Comparison of ENCODE assay signal across 8 mouse cellular contexts in genomic region chr19:57411375-57412196, GRCm38 (mm10). TPM values are rescaled to one million over a fixed set of nuclear protein-coding genes. Genes with fewer than 3 reads are reported as not detected.
DNase-seq lines count a peak whose midpoint lies in the region; TF ChIP-seq lines count a peak whose summit lies in the region.

No protein-coding gene starts in this region.

- H3K27ac ChIP-seq in left cerebral cortex, adult 2 months = peak overlapping the region; percentile 28; the same call in 1 of the 2 replicates

- intact Hi-C loops in gastrocnemius, postnatal 36 days (cut with DNase I) = no loop called here
- intact Hi-C loops in left cerebral cortex, adult 2 months (cut with DNase I) = no loop called here

- H3K4me3 ChIP-seq in left cerebral cortex, adult 2 months = no peak overlapping the region

- DNase-seq in T-cell, adult 2 months (ENCODE audit: low spot score) = peak; percentile 65
- DNase-seq in cerebellum, postnatal 4 days (ENCODE audit: low spot score in 2 of 2) = peak; percentile 39 to 81
- peak; percentile 51 to 62 for DNase-seq in gastrocnemius, postnatal 36 days
- DNase-seq in induced T-regulatory cell, adult 2 months (ENCODE audit: low read depth) = peak; percentile 70
- peak; percentile 36 to 40 for DNase-seq in left cerebral cortex, adult 2 months (ENCODE audit: extremely low spot score in 1 of 2, low spot score in 2 of 2)
- DNase-seq in lung, postnatal 4 days = peak; percentile 82 to 90
- peak; percentile 95 for DNase-seq in retina, postnatal 1 day
- peak; percentile 13 to 38 for DNase-seq in urinary bladder, postnatal 36 days (ENCODE audit: low spot score in 2 of 2)

- no peak for TF ChIP-seq CTCF in left cerebral cortex, adult 2 months (IDR thresholded peaks at IDR 0.05)

RNA-seq across cellular contexts. Expression of gene Trub1, which starts 41.1 kb away (rescaled TPM):
- 1 to 10 TPM; 4.4 to 4.7 TPM for total RNA-seq in gastrocnemius, postnatal 36 days (2021)
- total RNA-seq in left cerebral cortex, adult 2 months (2021) = 10 to 100 TPM; 14.3 to 18.9 TPM

RNA-seq across cellular contexts. Expression of gene Fam160b1, which starts 51.1 kb away (rescaled TPM):
- total RNA-seq in gastrocnemius, postnatal 36 days (2021) = 10 to 100 TPM in 1 of 2 experiments, 1 to 10 TPM in 1; 9.6 to 11.8 TPM
- 10 to 100 TPM; 24.2 to 27.1 TPM for total RNA-seq in left cerebral cortex, adult 2 months (2021)

Comparison
In these comparisons a context has a peak if more than half of its experiments do, and no peak if none do; other contexts are left out.
1. DNase-seq: peak in every context shown above with its lines; median percentile 95 in retina, postnatal 1 day; 86 in lung, postnatal 4 days; 70 in induced T-regulatory cell, adult 2 months; 65 in T-cell, adult 2 months; 60 in cerebellum, postnatal 4 days; 56 in gastrocnemius, postnatal 36 days; 38 in left cerebral cortex, adult 2 months; 26 in urinary bladder, postnatal 36 days.